Mouse (Mus musculus) liver, embryonic 14.5 days (tissue): ENCODE data around the gene Rhox7b.
"Not testable (repeated sequence)": the region's sequence is repeated elsewhere in the genome, so short reads cannot be mapped to it uniquely, and the experiment has no call there.

Experiments used
- CTCF ChIP-seq: IDR thresholded peaks from 2 replicates; pipeline ENCODE4 v1.5.1; 2016; ENCODE audit warnings: antibody characterized with exemption, low read depth, control low read depth
- EP300 ChIP-seq: IDR thresholded peaks from 2 replicates; pipeline ENCODE4 v1.6.1; 2016; ENCODE audit warnings: antibody characterized with exemption, low read depth

- TF ChIP-seq CTCF, EP300: not testable (repeated sequence)
These were observed 4.6 kb upstream of the Rhox7b start, which contains the start of gene Rhox9 for GRCm38 (mm10) chrX:37901670-37902069.
